Mouse (Mus musculus): Measurements from ENCODE around the gene Psmb1. TPM values are rescaled to one million over a fixed set of nuclear protein-coding genes. Genes with fewer than 3 reads are reported as not detected.
A peak's percentile ranks its signal among the peaks of the same experiment; 100 is the strongest.

The Psmb1 gene
- polyA plus RNA-seq, 1 experiment from 2014 or later, result 214 TPM

GRCm38 (mm10) chr17:15440067-15440462 lies 59.5 kb downstream of the Psmb1 start:
- 44% methylated on average over 8 of the region's 8 CpGs for WGBS

GRCm38 (mm10) chr17:15434748-15435147 lies 64.8 kb downstream of the Psmb1 start:
- ATAC-seq (no peak), DNase-seq (ENCODE audit: low spot score) (no peak)
- Histone ChIP-seq H3K4me1 (ENCODE audit: insufficient read depth, low read depth, low read length) (no peaks in the 10 kb centered on the region), H3K27me3 (replicated peaks; ENCODE audit: insufficient read depth, low read length) (no peaks in the 10 kb centered on the region), H3K4me3 (ENCODE audit: low read depth, low read length) (no peak overlapping the region), H3K36me3 (ENCODE audit: insufficient read depth, low read length) (peaks cover 11% of the 10 kb centered on the region; the same call in 1 of the 2 replicates), H3K27ac (ENCODE audit: low read length) (no peak overlapping the region), H3K9me3 (ENCODE audit: low read length) (no peaks in the 10 kb centered on the region), H3K9ac (replicated peaks; ENCODE audit: low read depth) (no peak overlapping the region), H3K4me2 (replicated peaks; ENCODE audit: low read depth, low read length) (no peak overlapping the region)
- 59% methylated on average over 3 of the region's 3 CpGs for WGBS
- no peak for TF ChIP-seq CTCF (IDR thresholded peaks at IDR 0.05)
- no peak for TF ChIP-seq EP300 (IDR thresholded peaks at IDR 0.05)

More at GRCm38 (mm10) chr17:15440067-15440462, 59.5 kb downstream of the Psmb1 start:
- Histone ChIP-seq H3K4me3 (ENCODE audit: low read depth, low read length) (no peak overlapping the region), H3K9me3 (ENCODE audit: low read length) (no peaks in the 10 kb centered on the region), H3K27ac (ENCODE audit: low read length) (no peak overlapping the region), H3K4me1 (ENCODE audit: insufficient read depth, low read depth, low read length) (0 out of 2 replicates have a peak, but pooled peaks cover 4% of the 10 kb centered on the region), H3K9ac (replicated peaks; ENCODE audit: low read depth) (no peak overlapping the region), H3K27me3 (replicated peaks; ENCODE audit: insufficient read depth, low read length) (no peaks in the 10 kb centered on the region), H3K4me2 (replicated peaks; ENCODE audit: low read depth, low read length) (peak overlapping the region; percentile 27; the same call in 1 of the 2 replicates), H3K36me3 (ENCODE audit: insufficient read depth, low read length) (no peaks in the 10 kb centered on the region)
- TF ChIP-seq CTCF (IDR thresholded peaks at IDR 0.05) (no peak), EP300 (IDR thresholded peaks at IDR 0.05) (no peak)
- no peak for ATAC-seq
- peak; percentile 15 for DNase-seq (ENCODE audit: low spot score)

GRCm38 (mm10) chr17:15432036-15432435 lies 67.5 kb downstream of the Psmb1 start:
- peaks cover 15% of the 10 kb centered on the region; the same call in 1 of the 2 replicates for H3K36me3 ChIP-seq (ENCODE audit: insufficient read depth, low read length)
- DNase-seq (ENCODE audit: low spot score), result no peak
- no peak overlapping the region for H3K27ac ChIP-seq (ENCODE audit: low read length)
- no peak overlapping the region for H3K9ac ChIP-seq (replicated peaks; ENCODE audit: low read depth)
- TF ChIP-seq CTCF (IDR thresholded peaks at IDR 0.05), result no peak
- TF ChIP-seq EP300 (IDR thresholded peaks at IDR 0.05), result no peak
- WGBS, result 82% methylated on average over 3 of the region's 3 CpGs
- no peak overlapping the region for H3K4me3 ChIP-seq (ENCODE audit: low read depth, low read length)
- ATAC-seq, result no peak
- H3K4me2 ChIP-seq (replicated peaks; ENCODE audit: low read depth, low read length), result no peak overlapping the region
- no peaks in the 10 kb centered on the region for H3K4me1 ChIP-seq (ENCODE audit: insufficient read depth, low read depth, low read length)
- H3K9me3 ChIP-seq (ENCODE audit: low read length), result no peaks in the 10 kb centered on the region
- no peaks in the 10 kb centered on the region for H3K27me3 ChIP-seq (replicated peaks; ENCODE audit: insufficient read depth, low read length)

- no peaks in the 10 kb centered on the region for H3K27me3 ChIP-seq (replicated peaks; ENCODE audit: insufficient read depth, low read length)
- H3K9ac ChIP-seq (replicated peaks; ENCODE audit: low read depth), result no peak overlapping the region
- WGBS, result 92% methylated on average over 4 of the region's 4 CpGs
- no peak overlapping the region for H3K4me3 ChIP-seq (ENCODE audit: low read depth, low read length)
- no peaks in the 10 kb centered on the region for H3K9me3 ChIP-seq (ENCODE audit: low read length)
- H3K4me2 ChIP-seq (replicated peaks; ENCODE audit: low read depth, low read length), result no peak overlapping the region
- TF ChIP-seq CTCF (IDR thresholded peaks at IDR 0.05) (no peak), EP300 (IDR thresholded peaks at IDR 0.05) (no peak)
- no peak for ATAC-seq
- DNase-seq (ENCODE audit: low spot score), result no peak
- H3K4me1 ChIP-seq (ENCODE audit: insufficient read depth, low read depth, low read length), result no peaks in the 10 kb centered on the region
- H3K36me3 ChIP-seq (ENCODE audit: insufficient read depth, low read length), result peaks cover 15% of the 10 kb centered on the region; the same call in 1 of the 2 replicates
- no peak overlapping the region for H3K27ac ChIP-seq (ENCODE audit: low read length)
Observed at GRCm38 (mm10) chr17:15431551-15431950, 68.0 kb downstream of the Psmb1 start.

GRCm38 (mm10) chr17:15431021-15431514 lies 68.5 kb downstream of the Psmb1 start:
- 50% methylated on average over 5 of the region's 5 CpGs for WGBS
- H3K4me3 ChIP-seq (ENCODE audit: low read depth, low read length), result no peak overlapping the region
- ATAC-seq (no peak), DNase-seq (ENCODE audit: low spot score) (no peak)
- no peaks in the 10 kb centered on the region for H3K27me3 ChIP-seq (replicated peaks; ENCODE audit: insufficient read depth, low read length)
- H3K27ac ChIP-seq (ENCODE audit: low read length), result no peak overlapping the region
- H3K9ac ChIP-seq (replicated peaks; ENCODE audit: low read depth), result no peak overlapping the region
- TF ChIP-seq EP300 (IDR thresholded peaks at IDR 0.05), result no peak
- TF ChIP-seq CTCF (IDR thresholded peaks at IDR 0.05), result no peak
- no peaks in the 10 kb centered on the region for H3K4me1 ChIP-seq (ENCODE audit: insufficient read depth, low read depth, low read length)
- peaks cover 15% of the 10 kb centered on the region; the same call in 1 of the 2 replicates for H3K36me3 ChIP-seq (ENCODE audit: insufficient read depth, low read length)
- H3K9me3 ChIP-seq (ENCODE audit: low read length), result no peaks in the 10 kb centered on the region
- no peak overlapping the region for H3K4me2 ChIP-seq (replicated peaks; ENCODE audit: low read depth, low read length)

- Histone ChIP-seq H3K9me3 (ENCODE audit: low read length) (no peaks in the 10 kb centered on the region), H3K27ac (ENCODE audit: low read length) (no peak overlapping the region), H3K9ac (replicated peaks; ENCODE audit: low read depth) (no peak overlapping the region), H3K36me3 (ENCODE audit: insufficient read depth, low read length) (peaks cover 24% of the 10 kb centered on the region; the same call in 1 of the 2 replicates), H3K4me1 (ENCODE audit: insufficient read depth, low read depth, low read length) (no peaks in the 10 kb centered on the region), H3K27me3 (replicated peaks; ENCODE audit: insufficient read depth, low read length) (no peaks in the 10 kb centered on the region), H3K4me3 (ENCODE audit: low read depth, low read length) (no peak overlapping the region), H3K4me2 (replicated peaks; ENCODE audit: low read depth, low read length) (no peak overlapping the region)
- 45% methylated on average over 1 of the region's 1 CpGs for WGBS
- ATAC-seq, result no peak
- TF ChIP-seq EP300 (IDR thresholded peaks at IDR 0.05), result no peak
- 0 out of 2 replicates have a peak, but pooled peaks have one; percentile 5 for TF ChIP-seq CTCF (IDR thresholded peaks at IDR 0.05)
- DNase-seq (ENCODE audit: low spot score), result no peak
Observed at GRCm38 (mm10) chr17:15429937-15430336, 69.6 kb downstream of the Psmb1 start.
